Mouse (Mus musculus) testis, adult 2 months (tissue): ENCODE results near the gene Mia2. TPM values are rescaled to one million over a fixed set of nuclear protein-coding genes. Genes with fewer than 3 reads are reported as not detected.

Experiments
- H3K27ac ChIP-seq: fragments of 200-500 bp; 2 replicates; pipeline ENCODE4 v1.5.1; 2012; ENCODE audit warnings: low read depth, low read length; ENCODE audit not compliant: control insufficient read depth, insufficient read depth
- H3K27me3 ChIP-seq: fragments of 200-500 bp; 2 replicates; pipeline ENCODE4 v1.6.1; 2012; ENCODE audit warnings: mild to moderate bottlenecking, low read length, moderate library complexity; ENCODE audit not compliant: control insufficient read depth, insufficient read depth
- H3K36me3 ChIP-seq: fragments of 200-500 bp; 2 replicates; pipeline ENCODE4 v1.6.1; 2012; ENCODE audit warnings: mild to moderate bottlenecking, low read length; ENCODE audit not compliant: control insufficient read depth, insufficient read depth
- H3K4me1 ChIP-seq: fragments of 200-500 bp; 2 replicates; pipeline ENCODE4 v1.6.1; 2012; ENCODE audit warnings: low read length; ENCODE audit not compliant: control insufficient read depth, insufficient read depth
- H3K4me3 ChIP-seq: fragments of 200-500 bp; 2 replicates; pipeline ENCODE4 v1.5.1; 2012; ENCODE audit warnings: low read depth, mild to moderate bottlenecking, low read length, moderate library complexity, mixed read lengths; ENCODE audit not compliant: control insufficient read depth
- CTCF ChIP-seq: fragments of 200-500 bp; IDR thresholded peaks from 2 replicates; pipeline ENCODE4 v1.5.1; 2012; ENCODE audit warnings: low read depth, mild to moderate bottlenecking, inconsistent platforms, low read length, moderate library complexity; ENCODE audit not compliant: control insufficient read depth, insufficient read depth, insufficient replicate concordance
- POLR2A ChIP-seq: fragments of 200-500 bp; IDR thresholded peaks from 2 replicates; pipeline ENCODE4 v1.6.1; 2012; ENCODE audit warnings: low read depth, mild to moderate bottlenecking, inconsistent platforms, low read length, moderate library complexity; ENCODE audit not compliant: control insufficient read depth
- polyA plus RNA-seq: library from polyadenylated mRNA; depleted of rRNA; stranded (reverse); fragments of >200 nt; gene quantifications from 2 replicates; pipeline ENCODE4 v1.2.3, GENCODE M21; 2012

The Mia2 gene
- polyA plus RNA-seq, 1 experiment = 21.9 TPM

DNA sequence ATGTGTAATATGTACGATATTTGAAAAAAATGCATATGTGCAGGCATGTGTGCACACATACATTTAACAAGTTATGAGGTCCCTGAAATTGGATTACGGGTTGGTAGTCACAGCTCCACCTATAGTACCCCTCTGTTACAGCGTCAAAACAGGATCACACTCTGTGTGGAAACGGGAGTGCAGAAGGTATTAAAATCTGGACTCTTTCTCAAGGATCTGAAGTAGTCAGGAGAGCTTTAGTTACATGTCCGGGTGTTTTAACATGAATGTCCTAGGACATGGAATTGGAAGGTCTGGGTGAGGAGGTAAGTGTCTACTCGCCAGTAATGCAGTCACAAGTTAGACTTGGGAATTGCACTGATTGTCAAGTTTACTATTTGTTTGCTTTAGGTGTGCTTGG, 34.0 kb downstream of the Mia2 start:
- Histone ChIP-seq H3K27me3 (no peaks in the 10 kb centered on the region), H3K4me1 (no peaks in the 10 kb centered on the region; the same call in 1 of the 2 replicates), H3K27ac (peak overlapping the region; percentile 49; the same call in 1 of the 2 replicates), H3K4me3 (peak overlapping the region; percentile 35; the same call in 1 of the 2 replicates), H3K36me3 (no peaks in the 10 kb centered on the region)
- TF ChIP-seq POLR2A (no peak), CTCF (no peak)

DNA sequence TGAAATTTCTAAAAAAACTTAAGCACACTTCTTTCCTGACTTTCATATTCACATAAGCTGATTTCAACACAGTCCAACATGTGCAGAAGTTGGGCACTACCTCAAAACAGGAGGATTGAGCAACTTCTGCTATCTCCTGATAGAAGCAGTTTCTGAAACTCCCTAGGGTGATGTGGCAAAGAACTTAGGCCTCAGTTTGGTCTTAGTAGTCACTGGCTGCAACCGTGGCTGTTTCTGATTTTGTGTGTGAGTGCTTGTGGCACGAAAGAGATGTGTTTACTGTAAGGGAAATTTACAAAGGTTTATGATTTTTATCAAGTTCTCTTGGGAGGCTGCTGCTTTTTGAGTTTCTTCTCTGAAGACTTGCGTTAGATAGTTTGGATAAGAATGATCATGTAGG, 34.6 kb downstream of the Mia2 start:
- H3K4me1 ChIP-seq = no peaks in the 10 kb centered on the region; the same call in 1 of the 2 replicates
- no peaks in the 10 kb centered on the region for H3K36me3 ChIP-seq
- H3K27ac ChIP-seq = peak overlapping the region; percentile 94
- no peak for TF ChIP-seq POLR2A
- TF ChIP-seq CTCF = no peak
- H3K27me3 ChIP-seq = no peaks in the 10 kb centered on the region
- peak overlapping the region; percentile 87; the same call in 1 of the 2 replicates for H3K4me3 ChIP-seq

GRCm38 (mm10) chr12:59130651-59131577, 35.3 kb downstream of the Mia2 start:
- H3K4me1 ChIP-seq = no peaks in the 10 kb centered on the region; the same call in 1 of the 2 replicates
- H3K27me3 ChIP-seq = no peaks in the 10 kb centered on the region
- H3K4me3 ChIP-seq = peak overlapping the region; percentile 87
- peak overlapping the region; percentile 94 for H3K27ac ChIP-seq
- H3K36me3 ChIP-seq = no peaks in the 10 kb centered on the region
- TF ChIP-seq CTCF (no peak), POLR2A (peak; percentile 75)

GRCm38 (mm10) chr12:59131578-59131946, 36.0 kb downstream of the Mia2 start:
- Histone ChIP-seq H3K27ac (peak overlapping the region; percentile 94), H3K4me1 (no peaks in the 10 kb centered on the region; the same call in 1 of the 2 replicates), H3K4me3 (peak overlapping the region; percentile 87), H3K27me3 (no peaks in the 10 kb centered on the region), H3K36me3 (no peaks in the 10 kb centered on the region)
- TF ChIP-seq CTCF (no peak), POLR2A (no peak)

DNA sequence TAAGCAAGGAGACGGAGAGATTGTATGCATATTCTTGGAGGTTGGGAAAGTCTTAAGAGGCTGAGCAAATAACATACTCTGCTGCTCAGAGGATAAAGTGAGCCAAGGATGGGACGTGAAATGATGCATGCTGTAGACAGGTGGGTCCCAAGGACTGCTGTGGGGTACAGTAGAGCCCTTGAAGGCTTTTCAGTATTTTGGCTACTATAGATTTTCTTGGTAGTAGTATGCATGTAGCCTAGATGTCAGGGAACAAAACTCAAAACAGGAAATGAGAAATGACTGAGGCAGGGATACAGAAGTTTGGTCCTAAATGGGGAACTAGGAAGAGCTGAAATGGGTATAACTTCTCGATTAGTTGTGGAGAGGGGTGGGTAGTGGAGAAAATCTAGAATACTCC, 36.9 kb downstream of the Mia2 start:
- peak overlapping the region; percentile 40; the same call in 1 of the 2 replicates for H3K4me3 ChIP-seq
- H3K27ac ChIP-seq = no peak overlapping the region
- no peaks in the 10 kb centered on the region; the same call in 1 of the 2 replicates for H3K4me1 ChIP-seq
- H3K27me3 ChIP-seq = no peaks in the 10 kb centered on the region
- H3K36me3 ChIP-seq = no peaks in the 10 kb centered on the region
- TF ChIP-seq CTCF (no peak), POLR2A (no peak)

- no peaks in the 10 kb centered on the region; the same call in 1 of the 2 replicates for H3K4me1 ChIP-seq
- H3K27me3 ChIP-seq = no peaks in the 10 kb centered on the region
- no peaks in the 10 kb centered on the region for H3K36me3 ChIP-seq
- no peak overlapping the region for H3K27ac ChIP-seq
- H3K4me3 ChIP-seq = no peak overlapping the region
- TF ChIP-seq POLR2A = no peak
- TF ChIP-seq CTCF = no peak
These were observed 37.3 kb downstream of the Mia2 start for GRCm38 (mm10) chr12:59132940-59133339.

DNA sequence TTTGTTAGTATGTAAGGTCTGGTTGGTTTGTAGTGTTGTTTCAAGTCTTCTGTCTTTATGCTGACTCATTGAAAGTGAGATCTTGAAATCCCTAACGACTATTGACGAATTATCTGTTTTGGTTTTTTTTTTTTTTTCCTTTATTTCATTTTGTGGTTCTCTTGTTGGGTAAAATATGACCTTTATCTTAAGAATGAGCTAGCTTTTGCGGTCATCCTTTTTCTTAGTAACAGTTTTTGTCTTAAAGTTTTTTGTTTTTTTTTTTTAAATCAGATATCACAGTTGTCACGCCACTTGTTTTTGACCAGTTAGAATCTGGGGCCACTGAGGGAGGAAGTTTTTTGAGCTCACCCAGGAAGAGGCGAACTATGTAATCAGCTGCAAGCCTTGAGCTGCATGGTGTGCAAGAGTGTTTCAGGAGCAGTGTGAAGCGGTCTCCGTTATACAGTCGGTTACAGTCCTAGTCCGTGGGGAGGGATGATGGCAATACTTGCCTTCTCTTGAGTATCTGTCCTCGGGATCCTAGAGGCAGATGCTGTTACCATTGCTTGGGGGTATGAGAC, 37.9 kb downstream of the Mia2 start:
- TF ChIP-seq CTCF = no peak
- TF ChIP-seq POLR2A = no peak

More for the DNA sequence above, 37.9 kb downstream of the Mia2 start:
- H3K36me3 ChIP-seq = no peaks in the 10 kb centered on the region
- no peak overlapping the region for H3K4me3 ChIP-seq
- H3K27me3 ChIP-seq = no peaks in the 10 kb centered on the region
- H3K4me1 ChIP-seq = no peaks in the 10 kb centered on the region; the same call in 1 of the 2 replicates
- peak overlapping the region; percentile 54; the same call in 1 of the 2 replicates for H3K27ac ChIP-seq
